Mouse (Mus musculus): Measurements from ENCODE around the gene Olfr823. TPM values are rescaled to one million over a fixed set of nuclear protein-coding genes. Genes with fewer than 3 reads are reported as not detected.

The Olfr823 gene
- polyA plus RNA-seq, 1 experiment, result not detected

DNA sequence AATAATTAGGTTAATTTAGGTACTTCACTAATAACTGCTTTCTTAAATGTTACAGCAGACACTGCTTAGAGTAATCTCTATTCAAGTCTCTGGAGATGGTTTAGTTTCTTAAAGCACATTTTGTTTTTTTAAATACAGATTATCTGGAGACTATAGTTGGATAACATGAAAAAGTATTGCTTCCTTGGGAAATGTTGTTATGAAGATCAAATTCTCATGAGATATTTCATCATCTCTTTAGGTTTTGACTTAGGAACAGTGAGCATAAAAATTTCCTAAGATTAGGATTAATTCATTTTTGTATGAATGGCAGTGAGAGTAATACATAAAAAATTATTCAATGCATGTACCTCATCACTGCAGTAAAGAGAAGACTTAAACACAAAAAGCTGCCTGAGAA, 44.3 kb downstream of the Olfr823 start, which contains the start of gene Olfr822:
Olfr822 (plus strand) TSS at position 301 of the 400 bp plus-strand sequence.
- no peak within 1 kb of the TSS for H3K27ac ChIP-seq (ENCODE audit: insufficient read depth, low read length)

More for the DNA sequence above, 44.3 kb downstream of the Olfr823 start, which contains the start of gene Olfr822:
- Histone ChIP-seq H3K4me3 (ENCODE audit: extremely low read depth, insufficient read depth, insufficient read length) (no peak within 1 kb of the TSS), H3K36me3 (ENCODE audit: control insufficient read depth, insufficient read depth, low read length) (no peaks in the 10 kb centered on the region), H3K27me3 (ENCODE audit: control insufficient read depth, insufficient read depth, low read length) (no peaks in the 10 kb centered on the region), H3K4me1 (ENCODE audit: control insufficient read depth, insufficient read depth, insufficient read length) (no peaks in the 10 kb centered on the region)
- DNase-seq (ENCODE audit: low read depth in 1 of 2, low spot score in 2 of 2), result no peak
- TF ChIP-seq POLR2A (IDR thresholded peaks at IDR 0.05; ENCODE audit: low read depth, low read length), result no peak
- no peak for TF ChIP-seq CTCF (IDR thresholded peaks at IDR 0.05; ENCODE audit: extremely low read depth, insufficient read depth, insufficient read length, insufficient replicate concordance)

Other genes starting within 250 kb of the Olfr823 start
- gene Olfr814, start 235.5 kb downstream of the Olfr823 start, polyA plus RNA-seq (2012; rRNA removed), result not detected in 2 replicates
- not detected in 2 replicates for gene Olfr815, start 209.5 kb downstream of the Olfr823 start, polyA plus RNA-seq (2012; rRNA removed)
- not detected in 2 replicates for gene Olfr816, start 199.8 kb downstream of the Olfr823 start, polyA plus RNA-seq (2012; rRNA removed)
- not detected in 2 replicates for gene Olfr818, start 166.3 kb downstream of the Olfr823 start, polyA plus RNA-seq (2012; rRNA removed)
- gene Olfr819, start 148.1 kb downstream of the Olfr823 start, polyA plus RNA-seq (2012; rRNA removed), result not detected in 2 replicates
- gene Olfr247, start 139.2 kb downstream of the Olfr823 start, polyA plus RNA-seq (2012; rRNA removed), result not detected in 2 replicates
- gene Gm10310, start 130.3 kb downstream of the Olfr823 start, polyA plus RNA-seq (2012; rRNA removed), result not detected in 2 replicates
- not detected in 2 replicates for gene Olfr820, start 102.8 kb downstream of the Olfr823 start, polyA plus RNA-seq (2012; rRNA removed)
- not detected in 2 replicates for gene Olfr821, start 85.0 kb downstream of the Olfr823 start, polyA plus RNA-seq (2012; rRNA removed)
- not detected in 2 replicates for gene Olfr822, start 44.2 kb downstream of the Olfr823 start, polyA plus RNA-seq (2012; rRNA removed)
- gene Olfr824, start 14.6 kb upstream of the Olfr823 start, polyA plus RNA-seq (2012; rRNA removed), result not detected in 2 replicates
- not detected in 2 replicates for gene Olfr825, start 51.4 kb upstream of the Olfr823 start, polyA plus RNA-seq (2012; rRNA removed)
- not detected in 2 replicates for gene Olfr826, start 68.8 kb upstream of the Olfr823 start, polyA plus RNA-seq (2012; rRNA removed)
- not detected in 2 replicates for gene Olfr827, start 99.0 kb upstream of the Olfr823 start, polyA plus RNA-seq (2012; rRNA removed)
- gene Neurod4, start 164.9 kb upstream of the Olfr823 start, polyA plus RNA-seq (2012; rRNA removed), result 0.04 TPM in 2 replicates
- 10.3 and 10.8 TPM in 2 replicates for gene Tespa1, start 207.5 kb upstream of the Olfr823 start, polyA plus RNA-seq (2012; rRNA removed)